Mouse (Mus musculus): Measurements from ENCODE around the gene Igsf23.
"Not testable (repeated sequence)": the region's sequence is repeated elsewhere in the genome, so short reads cannot be mapped to it uniquely, and the experiment has no call there.

The Igsf23 gene

DNA sequence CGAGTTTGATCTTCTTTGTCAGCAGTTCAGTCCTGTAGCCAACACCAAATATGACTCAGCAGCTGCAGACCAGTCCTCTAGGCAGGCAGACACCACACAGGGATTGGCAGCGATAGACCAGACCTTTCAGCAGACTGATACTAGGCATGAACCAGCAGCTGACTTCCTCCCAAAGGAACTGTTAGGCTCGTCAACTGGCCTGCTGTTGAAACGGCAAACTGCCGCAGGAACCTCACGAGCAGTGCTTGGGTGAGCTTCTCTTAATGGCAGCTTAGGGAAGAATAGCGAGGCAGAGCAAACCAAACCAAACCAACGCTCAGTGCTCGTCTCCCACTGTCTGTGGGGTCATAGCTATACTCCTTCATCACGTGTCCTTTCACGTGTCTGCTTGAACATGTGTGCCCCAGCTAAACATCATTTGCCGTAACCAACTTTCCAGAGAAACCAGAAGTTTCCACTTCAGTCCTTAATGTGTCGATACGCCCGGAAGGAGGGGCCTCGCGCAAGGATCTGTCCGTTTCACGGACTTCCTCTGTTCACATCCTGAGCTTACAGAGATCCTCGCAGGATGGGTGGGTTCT lies 15.3 kb downstream of the Igsf23 start:
- no peak for DNase-seq (ENCODE audit: low spot score in 2 of 2)

- peak in 1 of 2 experiments; percentile 43 for DNase-seq (ENCODE audit: low spot score in 2 of 2)
Observed at GRCm38 (mm10) chr7:19932877-19933809, 17.4 kb downstream of the Igsf23 start.

DNA sequence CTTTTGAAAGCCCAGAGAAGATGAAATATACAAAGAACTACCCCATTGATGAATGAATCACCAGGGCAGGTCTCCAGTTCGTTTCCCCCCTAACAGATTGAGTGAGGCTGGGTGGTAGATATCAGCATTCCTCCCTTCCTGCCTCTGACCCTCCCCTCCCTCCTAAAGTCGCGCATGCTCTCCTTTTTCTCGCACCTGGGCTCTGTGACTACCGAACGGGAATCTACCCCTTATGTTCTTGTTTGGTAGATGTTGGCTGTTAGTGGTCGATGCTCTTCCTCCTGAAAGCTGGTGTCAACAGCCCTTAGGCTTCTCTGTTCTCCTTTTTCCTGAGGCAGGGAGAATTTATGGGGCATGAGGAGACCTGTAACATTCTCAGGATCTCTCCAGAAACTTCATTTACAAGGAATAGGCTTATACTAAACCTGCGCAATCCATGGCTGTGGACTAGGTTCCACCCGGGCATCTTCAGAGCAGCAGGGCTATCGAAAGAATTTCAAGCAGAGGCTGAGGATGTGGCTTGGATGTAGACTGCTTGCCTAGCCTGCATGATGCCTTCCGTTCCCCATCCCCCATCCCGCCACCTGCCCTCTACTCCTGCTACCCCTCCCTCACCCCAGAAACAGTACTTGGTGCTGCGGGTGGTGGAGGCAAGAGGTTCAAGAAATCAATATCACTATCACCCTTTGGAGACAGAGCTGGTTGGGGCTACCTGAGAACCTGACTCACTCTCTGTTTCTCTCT lies 18.3 kb downstream of the Igsf23 start:
- DNase-seq (ENCODE audit: low spot score in 2 of 2), result no peak

DNA sequence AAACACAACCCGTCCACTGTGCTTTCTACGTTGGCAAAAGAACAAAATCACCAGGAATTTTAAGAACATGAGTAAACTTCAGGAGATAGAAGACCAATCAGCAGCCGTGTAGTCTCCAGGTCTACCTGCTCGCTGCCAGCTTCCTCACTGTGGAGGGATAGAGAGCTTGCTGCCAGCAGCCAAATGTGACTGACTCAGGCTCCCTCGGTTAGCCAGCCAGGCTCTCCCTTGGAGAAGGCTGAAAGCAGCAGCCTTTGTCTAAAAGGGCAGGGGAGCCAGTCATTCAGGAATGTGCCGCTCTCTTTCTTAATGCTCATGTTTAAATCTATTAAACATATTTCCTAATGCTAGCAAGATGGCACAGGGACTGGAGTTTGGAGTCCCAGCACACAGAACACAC lies 20.1 kb downstream of the Igsf23 start:
- DNase-seq (ENCODE audit: low spot score in 2 of 2), result not testable (repeated sequence)

- DNase-seq (ENCODE audit: low spot score in 2 of 2), result no peak
Observed at GRCm38 (mm10) chr7:19928486-19928885, 22.1 kb downstream of the Igsf23 start.

DNA sequence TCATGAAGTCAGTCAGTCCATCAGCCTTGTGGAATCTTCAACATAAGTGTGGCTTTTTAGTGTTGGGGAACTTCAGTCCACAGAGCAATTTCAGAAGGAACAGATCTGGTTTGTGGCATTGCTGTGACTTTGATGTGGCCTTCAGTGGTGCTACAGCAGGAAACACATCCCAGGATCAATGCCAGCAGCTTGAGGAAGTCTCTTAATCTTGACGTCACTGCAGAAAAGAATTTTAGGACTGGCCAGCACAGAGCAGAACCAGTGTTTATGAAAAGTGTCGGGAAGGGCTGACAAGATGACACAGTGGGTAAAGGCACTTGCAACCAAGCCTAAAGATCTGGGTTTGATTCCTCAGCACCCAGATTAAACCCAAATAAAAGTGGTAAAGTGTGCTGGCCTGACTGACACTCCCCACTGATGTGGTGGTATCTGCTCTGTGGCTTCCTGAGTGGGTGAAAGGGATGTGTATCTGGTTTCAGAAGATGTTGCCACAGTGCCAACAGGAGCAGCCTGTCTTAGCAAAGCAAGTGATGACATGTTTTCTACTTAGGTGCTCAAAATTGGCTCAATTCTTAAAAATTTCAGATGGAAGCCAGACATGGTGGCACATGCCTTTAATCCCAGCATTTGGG lies 23.6 kb downstream of the Igsf23 start:
- no peak for DNase-seq (ENCODE audit: low spot score in 2 of 2)

GRCm38 (mm10) chr7:19925376-19925775 lies 25.2 kb downstream of the Igsf23 start:
- DNase-seq (ENCODE audit: low spot score in 2 of 2), result no peak

GRCm38 (mm10) chr7:19923797-19924196 lies 26.8 kb downstream of the Igsf23 start:
- DNase-seq (ENCODE audit: low spot score in 2 of 2), result no peak

- no peak for DNase-seq (ENCODE audit: low spot score in 2 of 2)
Observed at GRCm38 (mm10) chr7:19923354-19923753, 27.2 kb downstream of the Igsf23 start.

- DNase-seq (ENCODE audit: low spot score in 2 of 2), result peak; percentile 45 to 71
Observed at GRCm38 (mm10) chr7:19920506-19921261, 29.9 kb downstream of the Igsf23 start, which contains the start of gene Pvr. TSS of gene Pvr (minus strand) at chr7:19921160.

GRCm38 (mm10) chr7:19920166-19920505 lies 30.4 kb downstream of the Igsf23 start:
- DNase-seq (ENCODE audit: low spot score in 2 of 2), result no peak

DNA sequence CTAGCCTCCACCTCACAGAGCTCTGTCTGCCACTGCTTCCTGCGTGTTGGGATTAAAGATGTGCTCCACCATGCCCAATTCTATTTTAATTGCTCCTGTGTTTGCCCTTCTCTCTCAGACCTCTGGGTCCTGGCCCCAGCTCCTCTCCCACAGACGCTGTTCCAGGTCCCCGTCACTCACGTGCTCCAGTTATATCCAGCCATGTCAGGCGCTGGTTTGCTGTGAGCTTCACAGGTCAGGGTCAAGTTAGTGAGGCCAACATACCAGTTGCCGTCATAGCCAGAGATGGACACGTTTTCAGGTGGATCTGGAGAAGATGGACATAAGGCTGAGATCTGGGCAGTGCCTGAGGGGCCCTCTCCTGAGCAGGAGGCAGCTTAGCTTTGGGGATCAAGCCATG lies 36.0 kb downstream of the Igsf23 start:
- DNase-seq (ENCODE audit: low spot score in 2 of 2), result no peak

- no peak for DNase-seq (ENCODE audit: low spot score in 2 of 2)
Observed at GRCm38 (mm10) chr7:19911695-19912524, 38.6 kb downstream of the Igsf23 start.

DNA sequence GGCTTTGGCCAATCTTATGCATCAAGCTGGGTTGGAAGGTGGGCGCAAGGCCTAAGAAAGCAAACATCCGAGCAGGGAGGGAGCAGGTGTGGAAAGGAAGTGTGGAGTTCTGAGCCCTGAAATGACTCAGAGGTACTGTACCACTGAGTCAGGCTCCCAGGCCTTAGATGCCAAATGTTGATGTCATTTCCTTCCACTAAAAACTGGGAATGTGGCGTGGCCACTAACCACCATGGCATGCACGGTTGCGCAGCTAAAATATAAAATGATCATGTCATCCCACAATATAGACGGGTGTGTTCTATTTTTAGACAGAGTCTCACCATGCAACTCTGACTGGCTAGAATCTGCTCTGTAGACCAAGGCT lies 39.3 kb downstream of the Igsf23 start:
- no peak for DNase-seq (ENCODE audit: low spot score in 2 of 2)

DNA sequence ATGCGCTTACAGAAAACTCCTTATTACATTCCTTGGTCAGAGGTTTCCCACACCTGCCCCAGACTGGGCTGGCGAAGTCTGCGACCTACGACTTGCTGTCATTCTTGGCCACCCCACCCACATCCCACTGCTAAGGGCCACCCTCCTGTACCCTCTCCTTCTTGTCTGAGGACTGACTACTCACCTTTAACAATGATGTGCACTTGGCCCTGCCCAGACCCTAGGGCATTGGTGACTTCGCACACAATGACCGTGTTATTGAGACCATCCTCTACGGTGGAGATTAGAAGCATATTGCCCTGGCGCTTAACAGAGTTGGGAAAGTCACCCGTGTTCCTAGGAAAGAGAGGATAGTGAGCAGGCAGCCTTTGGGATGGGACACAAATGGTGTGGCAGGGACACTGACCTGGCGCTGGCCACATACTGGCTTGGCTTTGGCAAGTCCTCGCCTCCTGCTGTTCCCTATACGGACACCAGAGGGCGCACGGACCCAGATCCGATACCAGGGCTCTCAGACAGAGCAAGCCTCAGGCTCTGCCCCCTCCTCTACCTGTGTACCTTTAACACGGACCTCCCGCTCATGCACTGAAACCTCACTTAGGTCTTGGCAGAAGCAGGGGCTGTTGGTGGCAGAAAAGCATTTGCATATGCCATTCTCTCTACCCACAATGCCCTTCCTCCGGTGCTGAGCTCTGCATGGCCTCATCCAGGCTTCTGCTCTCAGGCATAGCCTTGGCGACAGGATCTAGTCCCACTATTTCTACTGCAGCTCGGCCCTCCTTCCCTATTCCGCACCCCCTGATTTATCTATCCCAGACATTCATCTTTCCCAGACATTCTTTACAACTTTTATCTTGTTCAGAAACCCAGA lies 39.9 kb downstream of the Igsf23 start:
- DNase-seq (ENCODE audit: low spot score in 2 of 2), result peak; percentile 72 to 90

DNA sequence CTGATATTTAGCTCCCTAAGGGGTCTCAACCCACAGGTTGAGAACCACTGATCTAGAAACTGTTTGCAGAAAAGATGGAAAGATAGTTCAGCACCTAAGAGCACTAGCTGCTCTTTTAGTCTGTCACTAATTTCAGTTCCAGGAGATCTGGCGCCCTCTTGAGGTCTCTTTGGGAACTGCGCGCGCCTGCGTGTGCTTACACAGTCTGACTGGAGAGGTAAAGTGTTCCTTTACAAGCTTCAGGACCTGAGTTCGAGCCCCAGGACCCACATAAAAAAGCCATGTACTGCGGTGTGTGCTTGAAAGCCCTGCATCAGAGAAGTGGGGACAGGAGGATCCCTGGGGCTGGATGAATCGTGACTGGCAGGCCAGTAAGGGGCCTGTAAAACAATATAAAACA lies 60.7 kb downstream of the Igsf23 start:
- peak; percentile 65 to 87 for DNase-seq (ENCODE audit: low spot score in 2 of 2)

DNA sequence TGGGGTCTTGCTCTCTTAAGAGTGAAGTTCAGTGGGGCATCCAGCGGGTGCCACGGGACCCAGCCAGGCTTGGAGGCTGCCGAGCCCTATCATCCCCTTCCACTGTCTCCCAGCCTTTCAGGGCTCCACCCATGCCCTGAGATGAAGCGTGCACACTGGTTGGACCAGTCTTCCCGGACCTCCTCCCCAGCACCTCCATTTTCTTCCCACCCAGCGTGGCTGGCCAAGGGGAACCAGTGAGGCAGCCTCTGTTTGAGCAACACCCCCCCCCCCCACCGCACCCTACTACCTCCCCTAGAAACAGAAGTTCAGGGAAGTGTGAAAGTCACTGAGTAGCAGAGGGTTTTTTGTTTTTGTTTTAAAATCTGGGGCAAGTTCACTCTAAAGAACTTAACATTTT lies 62.7 kb downstream of the Igsf23 start, which contains the start of gene Ceacam19:
Gene Ceacam19, minus strand, starts transcription at position 117 of the 400 bp plus-strand sequence.
- DNase-seq (ENCODE audit: low spot score in 2 of 2), result no peak
